Mouse (Mus musculus) brain, embryonic 14.5 days (tissue): ENCODE measurements at regions not wholly inside any gene's neighbourhood (a gene's known extent, or its start where the extent isn't known, plus 50 kb on each side); places are given as distances from the start of the nearest gene placed in this dataset.

Source experiments
- CTCF ChIP-seq: fragments of 200-500 bp; IDR thresholded peaks from 2 replicates; pipeline ENCODE4 v1.5.1; 2012; ENCODE audit warnings: inconsistent platforms, mild to moderate bottlenecking, moderate library complexity, borderline replicate concordance; ENCODE audit not compliant: insufficient read depth, insufficient read length; ENCODE audit errors: extremely low read depth
- POLR2A ChIP-seq: fragments of 200-500 bp; IDR thresholded peaks from 2 replicates; pipeline ENCODE4 v1.6.1; 2012; ENCODE audit warnings: mild to moderate bottlenecking, inconsistent platforms, borderline replicate concordance; ENCODE audit not compliant: poor library complexity, insufficient read depth, insufficient read length, severe bottlenecking; ENCODE audit errors: extremely low read depth

DNA sequence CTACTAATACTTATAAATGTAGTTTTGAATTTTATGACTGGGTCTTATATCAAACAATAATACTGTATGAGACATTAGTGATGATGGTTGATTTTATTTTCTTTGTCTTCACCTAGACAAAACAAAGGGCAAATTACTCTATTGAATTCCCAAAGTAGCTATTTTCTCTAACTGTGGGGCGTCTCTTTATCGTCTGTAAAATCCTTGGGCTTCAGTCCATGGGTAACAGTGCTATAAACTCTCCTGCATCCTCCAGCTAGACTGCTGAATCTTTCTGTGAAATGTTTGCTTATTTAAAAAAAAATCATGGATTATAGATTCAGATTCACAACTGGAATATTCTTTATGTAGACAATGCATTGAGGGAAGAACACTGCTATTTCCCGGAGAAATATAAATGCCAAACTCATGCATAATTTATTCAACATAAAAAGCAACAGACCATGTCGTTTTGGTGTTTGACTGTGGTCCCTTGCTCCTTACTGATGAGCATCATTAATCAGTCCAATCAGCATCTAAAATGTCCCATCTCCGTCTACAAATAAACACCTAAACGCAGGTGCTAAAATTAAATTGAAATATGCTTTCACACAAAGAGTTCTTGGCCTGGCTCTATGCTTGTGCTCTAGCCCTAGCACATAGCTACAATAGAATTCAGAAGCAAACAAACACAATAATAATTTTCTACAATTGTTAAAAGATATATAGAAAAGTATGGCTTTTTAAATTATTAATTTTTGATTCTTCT is 116.9 kb upstream of the Plekha5 start:
- TF ChIP-seq POLR2A (no peak), CTCF (no peak)
